Mouse (Mus musculus): ENCODE results near the gene Sp2. TPM values are rescaled to one million over a fixed set of nuclear protein-coding genes. Genes with fewer than 3 reads are reported as not detected.

Sp2 gene
- total and polyA plus RNA-seq, 2 experiments from 2014 or later: 5.2 to 13.7 TPM

DNA sequence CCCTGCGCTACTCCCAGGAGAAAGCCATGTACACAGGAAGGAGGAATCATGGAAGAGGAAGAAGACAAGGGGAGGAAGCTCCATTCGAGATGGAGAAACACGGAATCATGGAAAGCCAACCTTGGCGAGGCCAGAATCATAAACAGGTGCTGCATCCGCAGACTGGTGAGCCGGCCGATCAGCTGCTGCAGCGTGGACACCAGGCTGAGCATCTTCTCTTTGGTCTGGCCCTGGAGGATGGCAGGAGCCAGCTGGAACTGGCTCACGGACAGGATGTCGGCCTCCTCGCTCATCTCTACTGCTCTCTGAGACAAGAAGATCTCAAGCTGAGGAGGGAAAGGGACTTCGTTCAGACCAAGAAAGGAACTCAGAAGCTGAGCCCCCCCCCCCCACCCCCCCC is 74.2 kb downstream of the Sp2 start:
- Histone ChIP-seq H3K27me3 (ENCODE audit: insufficient read depth, low read length) (no peaks in the 10 kb centered on the region), H3K4me3 (ENCODE audit: low read depth, low read length) (no peak overlapping the region), H3K4me2 (ENCODE audit: low read depth, low read length, poor library complexity, severe bottlenecking) (no peak overlapping the region), H3K27ac (ENCODE audit: low read depth, low read length) (no peak overlapping the region), H3K4me1 (ENCODE audit: insufficient read depth, low read length) (no peaks in the 10 kb centered on the region), H3K9ac (replicated peaks; ENCODE audit: low read length, poor library complexity, severe bottlenecking) (no peak overlapping the region), H3K9me3 (ENCODE audit: low read length) (no peaks in the 10 kb centered on the region), H3K36me3 (ENCODE audit: insufficient read depth, low read length) (peaks cover 12% of the 10 kb centered on the region)
- 94% methylated on average over 12 of the region's 12 CpGs for WGBS
- DNase-seq (ENCODE audit: low spot score): no peak
- no peak for ATAC-seq (ENCODE audit: low FRiP score)
- TF ChIP-seq CTCF (IDR thresholded peaks at IDR 0.05): no peak

- H3K27ac ChIP-seq (ENCODE audit: low read depth, low read length): no peak overlapping the region
- ATAC-seq (ENCODE audit: low FRiP score) (no peak), DNase-seq (ENCODE audit: low spot score) (peak; percentile 57)
Measured at GRCm38 (mm10) chr11:96906431-96907161, 76.2 kb downstream of the Sp2 start.

More at GRCm38 (mm10) chr11:96906431-96907161, 76.2 kb downstream of the Sp2 start:
- Histone ChIP-seq H3K4me3 (ENCODE audit: low read depth, low read length) (no peak overlapping the region), H3K4me2 (ENCODE audit: low read depth, low read length, poor library complexity, severe bottlenecking) (no peak overlapping the region), H3K9ac (replicated peaks; ENCODE audit: low read length, poor library complexity, severe bottlenecking) (no peak overlapping the region; the same call in 1 of the 2 replicates), H3K27me3 (ENCODE audit: insufficient read depth, low read length) (no peaks in the 10 kb centered on the region), H3K36me3 (ENCODE audit: insufficient read depth, low read length) (peaks cover 12% of the 10 kb centered on the region), H3K4me1 (ENCODE audit: insufficient read depth, low read length) (no peaks in the 10 kb centered on the region), H3K9me3 (ENCODE audit: low read length) (no peaks in the 10 kb centered on the region)
- 42% methylated on average over 15 of the region's 15 CpGs for WGBS
- no peak for TF ChIP-seq CTCF (IDR thresholded peaks at IDR 0.05)

Other genes with a start within 250 kb of the Sp2 start
- 61.6 and 61.9 TPM in 2 replicates for gene Snx11, start 205.4 kb downstream of the Sp2 start, total RNA-seq (2014; rRNA removed)
- 36.6 and 38.9 TPM in 2 replicates for gene Snx11, start 205.4 kb downstream of the Sp2 start, polyA plus RNA-seq (2015; fragmentation: Nextera tagmentation; extraction: Ambion mirVana)
- gene Cbx1, start 193.8 kb downstream of the Sp2 start, total RNA-seq (2014; rRNA removed): 29.0 and 38.1 TPM in 2 replicates
- gene Cbx1, start 193.8 kb downstream of the Sp2 start, polyA plus RNA-seq (2015; fragmentation: Nextera tagmentation; extraction: Ambion mirVana): 47.6 and 53.2 TPM in 2 replicates
- 86.0 and 88.0 TPM in 2 replicates for gene Nfe2l1, start 153.0 kb downstream of the Sp2 start, total RNA-seq (2014; rRNA removed)
- gene Nfe2l1, start 153.0 kb downstream of the Sp2 start, polyA plus RNA-seq (2015; fragmentation: Nextera tagmentation; extraction: Ambion mirVana): 64.5 and 68.9 TPM in 2 replicates
- 12.7 and 12.9 TPM in 2 replicates for gene Copz2, start 133.1 kb downstream of the Sp2 start, total RNA-seq (2014; rRNA removed)
- 16.7 and 20.3 TPM in 2 replicates for gene Copz2, start 133.1 kb downstream of the Sp2 start, polyA plus RNA-seq (2015; fragmentation: Nextera tagmentation; extraction: Ambion mirVana)
- 43.6 and 48.3 TPM in 2 replicates for gene Cdk5rap3, start 66.5 kb downstream of the Sp2 start, total RNA-seq (2014; rRNA removed)
- 83.9 and 85.1 TPM in 2 replicates for gene Cdk5rap3, start 66.5 kb downstream of the Sp2 start, polyA plus RNA-seq (2015; fragmentation: Nextera tagmentation; extraction: Ambion mirVana)
- 0.27 TPM in 1 of 2 replicates, not detected in the other for gene Prr15l, start 54.9 kb downstream of the Sp2 start, total RNA-seq (2014; rRNA removed)
- gene Prr15l, start 54.9 kb downstream of the Sp2 start, polyA plus RNA-seq (2015; fragmentation: Nextera tagmentation; extraction: Ambion mirVana): 0.51 and 0.56 TPM in 2 replicates
- gene Pnpo, start 39.0 kb downstream of the Sp2 start, total RNA-seq (2014; rRNA removed): 26.9 and 28.6 TPM in 2 replicates
- 36.8 and 37.4 TPM in 2 replicates for gene Pnpo, start 39.0 kb downstream of the Sp2 start, polyA plus RNA-seq (2015; fragmentation: Nextera tagmentation; extraction: Ambion mirVana)
- gene Sp6, start 30.4 kb upstream of the Sp2 start, total RNA-seq (2014; rRNA removed): 0.33 and 1.1 TPM in 2 replicates
- 0.43 and 0.51 TPM in 2 replicates for gene Sp6, start 30.4 kb upstream of the Sp2 start, polyA plus RNA-seq (2015; fragmentation: Nextera tagmentation; extraction: Ambion mirVana)
- 19.6 and 22.3 TPM in 2 replicates for gene Scrn2, start 47.0 kb upstream of the Sp2 start, total RNA-seq (2014; rRNA removed)
- gene Scrn2, start 47.0 kb upstream of the Sp2 start, polyA plus RNA-seq (2015; fragmentation: Nextera tagmentation; extraction: Ambion mirVana): 11.1 and 11.9 TPM in 2 replicates
- 1.4 and 2.7 TPM in 2 replicates for gene Lrrc46, start 58.4 kb upstream of the Sp2 start, total RNA-seq (2014; rRNA removed)
- gene Lrrc46, start 58.4 kb upstream of the Sp2 start, polyA plus RNA-seq (2015; fragmentation: Nextera tagmentation; extraction: Ambion mirVana): 2.4 and 3.3 TPM in 2 replicates
- gene Mrpl10, start 58.6 kb upstream of the Sp2 start, total RNA-seq (2014; rRNA removed): 42.1 and 67.7 TPM in 2 replicates
- 56.6 and 63.7 TPM in 2 replicates for gene Mrpl10, start 58.6 kb upstream of the Sp2 start, polyA plus RNA-seq (2015; fragmentation: Nextera tagmentation; extraction: Ambion mirVana)
- gene Osbpl7, start 67.7 kb upstream of the Sp2 start, total RNA-seq (2014; rRNA removed): 12.6 and 14.6 TPM in 2 replicates
- 10.7 and 13.9 TPM in 2 replicates for gene Osbpl7, start 67.7 kb upstream of the Sp2 start, polyA plus RNA-seq (2015; fragmentation: Nextera tagmentation; extraction: Ambion mirVana)
- gene Tbx21, start 132.4 kb upstream of the Sp2 start, total RNA-seq (2014; rRNA removed): 0.11 and 0.24 TPM in 2 replicates
- 0.14 and 0.15 TPM in 2 replicates for gene Tbx21, start 132.4 kb upstream of the Sp2 start, polyA plus RNA-seq (2015; fragmentation: Nextera tagmentation; extraction: Ambion mirVana)
- 43.9 and 45.3 TPM in 2 replicates for gene Tbkbp1, start 168.5 kb upstream of the Sp2 start, total RNA-seq (2014; rRNA removed)
- gene Tbkbp1, start 168.5 kb upstream of the Sp2 start, polyA plus RNA-seq (2015; fragmentation: Nextera tagmentation; extraction: Ambion mirVana): 9.5 and 10.3 TPM in 2 replicates
- 104 and 118 TPM in 2 replicates for gene Kpnb1, start 204.9 kb upstream of the Sp2 start, total RNA-seq (2014; rRNA removed)
- 23.0 and 25.0 TPM in 2 replicates for gene Kpnb1, start 204.9 kb upstream of the Sp2 start, polyA plus RNA-seq (2015; fragmentation: Nextera tagmentation; extraction: Ambion mirVana)

Data from midbrain, postnatal 0 days (tissue).